Mouse (Mus musculus): ENCODE data around the gene Myl10. TPM values are rescaled to one million over a fixed set of nuclear protein-coding genes. Genes with fewer than 3 reads are reported as not detected.

The Myl10 gene
- polyA plus RNA-seq, 1 experiment from 2014 or later, result not detected

GRCm38 (mm10) chr5:136706803-136707202 lies 13.9 kb downstream of the Myl10 start:
- no peak overlapping the region for H3K4me2 ChIP-seq (ENCODE audit: low read length)
- ATAC-seq (ENCODE audit: insufficient number of reproducible peaks, insufficient read depth, low FRiP score, low read depth), result no peak
- H3K9ac ChIP-seq (ENCODE audit: low read length), result no peak overlapping the region
- H3K27me3 ChIP-seq (ENCODE audit: control insufficient read depth, insufficient read depth, low read length), result no peaks in the 10 kb centered on the region
- 1% methylated on average over 9 of the region's 9 CpGs for WGBS
- 0 out of 2 replicates have a peak, but pooled peaks cover 6% of the 10 kb centered on the region for H3K9me3 ChIP-seq (ENCODE audit: control insufficient read depth, low read length)
- H3K4me1 ChIP-seq (ENCODE audit: control insufficient read depth in 2 of 2, insufficient read depth in 2 of 2, low read length in 2 of 2), result peaks cover 3 to 11% of the 10 kb centered on the region in 2 experiments; a peak in 3 of 4 replicates
- H3K36me3 ChIP-seq (ENCODE audit: control insufficient read depth, insufficient read depth, low read length), result no peaks in the 10 kb centered on the region
- no peak overlapping the region for H3K27ac ChIP-seq (replicated peaks in 1 of 2; ENCODE audit: control insufficient read depth in 1 of 2, insufficient read depth in 1 of 2, low read depth in 2 of 2, low read length in 2 of 2)
- H3K4me3 ChIP-seq (ENCODE audit: control insufficient read depth in 1 of 2, insufficient read depth in 1 of 2, low read depth in 1 of 2, low read length in 2 of 2), result no peak overlapping the region

- 61% methylated on average over 12 of the region's 12 CpGs for WGBS
- Histone ChIP-seq H3K4me3 (ENCODE audit: control insufficient read depth in 1 of 2, insufficient read depth in 1 of 2, low read depth in 1 of 2, low read length in 2 of 2) (no peak overlapping the region), H3K36me3 (ENCODE audit: control insufficient read depth, insufficient read depth, low read length) (no peaks in the 10 kb centered on the region), H3K4me1 (ENCODE audit: control insufficient read depth in 2 of 2, insufficient read depth in 2 of 2, low read length in 2 of 2) (peaks cover 3 to 11% of the 10 kb centered on the region in 2 experiments; a peak in 3 of 4 replicates), H3K27me3 (ENCODE audit: control insufficient read depth, insufficient read depth, low read length) (no peaks in the 10 kb centered on the region), H3K27ac (replicated peaks in 1 of 2; ENCODE audit: control insufficient read depth in 1 of 2, insufficient read depth in 1 of 2, low read depth in 2 of 2, low read length in 2 of 2) (no peak overlapping the region), H3K4me2 (ENCODE audit: low read length) (no peak overlapping the region), H3K9me3 (ENCODE audit: control insufficient read depth, low read length) (0 out of 2 replicates have a peak, but pooled peaks cover 6% of the 10 kb centered on the region), H3K9ac (ENCODE audit: low read length) (no peak overlapping the region)
- ATAC-seq (ENCODE audit: insufficient number of reproducible peaks, insufficient read depth, low FRiP score, low read depth), result no peak
Measured at GRCm38 (mm10) chr5:136708116-136708515, 15.2 kb downstream of the Myl10 start.

DNA sequence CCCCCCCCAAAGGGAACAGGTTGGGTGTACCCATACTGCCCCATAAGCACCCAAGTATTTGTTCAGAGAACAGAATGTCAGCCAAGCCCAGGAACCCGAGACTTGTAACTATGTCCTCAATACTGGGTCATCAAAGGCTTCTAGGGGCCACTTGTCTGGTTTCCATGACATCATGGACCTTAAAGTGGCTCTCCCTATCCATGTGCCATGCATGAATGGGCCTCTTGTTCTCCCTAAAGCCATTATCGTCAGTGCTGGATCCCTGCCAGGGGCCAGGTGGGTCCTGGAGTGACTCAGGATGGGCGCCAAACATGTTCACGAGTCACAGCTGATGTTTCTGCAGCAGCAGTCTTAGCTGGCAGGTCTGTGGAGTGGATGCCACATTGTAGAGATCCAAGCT lies 17.8 kb downstream of the Myl10 start:
- H3K36me3 ChIP-seq (ENCODE audit: control insufficient read depth, insufficient read depth, low read length), result no peaks in the 10 kb centered on the region
- 32% methylated on average over 4 of the region's 4 CpGs for WGBS
- H3K27ac ChIP-seq (replicated peaks in 1 of 2; ENCODE audit: control insufficient read depth in 1 of 2, insufficient read depth in 1 of 2, low read depth in 2 of 2, low read length in 2 of 2), result no peak overlapping the region
- H3K9ac ChIP-seq (ENCODE audit: low read length), result no peak overlapping the region
- no peak overlapping the region for H3K4me3 ChIP-seq (ENCODE audit: control insufficient read depth in 1 of 2, insufficient read depth in 1 of 2, low read depth in 1 of 2, low read length in 2 of 2)
- no peak overlapping the region for H3K4me2 ChIP-seq (ENCODE audit: low read length)
- H3K27me3 ChIP-seq (ENCODE audit: control insufficient read depth, insufficient read depth, low read length), result peaks cover 11% of the 10 kb centered on the region; the same call in 1 of the 2 replicates
- H3K9me3 ChIP-seq (ENCODE audit: control insufficient read depth, low read length), result no peaks in the 10 kb centered on the region
- peaks cover 3 to 11% of the 10 kb centered on the region in 2 experiments; a peak in 3 of 4 replicates for H3K4me1 ChIP-seq (ENCODE audit: control insufficient read depth in 2 of 2, insufficient read depth in 2 of 2, low read length in 2 of 2)
- ATAC-seq (ENCODE audit: insufficient number of reproducible peaks, insufficient read depth, low FRiP score, low read depth), result no peak

- Histone ChIP-seq H3K9me3 (ENCODE audit: control insufficient read depth, low read length) (no peaks in the 10 kb centered on the region), H3K27me3 (ENCODE audit: control insufficient read depth, insufficient read depth, low read length) (peaks cover 17% of the 10 kb centered on the region; the same call in 1 of the 2 replicates), H3K9ac (ENCODE audit: low read length) (no peak overlapping the region), H3K36me3 (ENCODE audit: control insufficient read depth, insufficient read depth, low read length) (no peaks in the 10 kb centered on the region), H3K4me1 (ENCODE audit: control insufficient read depth in 2 of 2, insufficient read depth in 2 of 2, low read length in 2 of 2) (peaks cover 7 to 14% of the 10 kb centered on the region in 2 experiments; a peak in 3 of 4 replicates), H3K4me3 (ENCODE audit: control insufficient read depth in 1 of 2, insufficient read depth in 1 of 2, low read depth in 1 of 2, low read length in 2 of 2) (peak overlapping the region; percentile 4 to 15; a peak in 2 of 4 replicates), H3K4me2 (ENCODE audit: low read length) (peak overlapping the region; percentile 54), H3K27ac (replicated peaks in 1 of 2; ENCODE audit: control insufficient read depth in 1 of 2, insufficient read depth in 1 of 2, low read depth in 2 of 2, low read length in 2 of 2) (no peak overlapping the region)
- ATAC-seq (ENCODE audit: insufficient number of reproducible peaks, insufficient read depth, low FRiP score, low read depth), result no peak
- 18% methylated on average over 32 of the region's 32 CpGs for WGBS
Measured at GRCm38 (mm10) chr5:136714232-136714875, 21.4 kb downstream of the Myl10 start.

DNA sequence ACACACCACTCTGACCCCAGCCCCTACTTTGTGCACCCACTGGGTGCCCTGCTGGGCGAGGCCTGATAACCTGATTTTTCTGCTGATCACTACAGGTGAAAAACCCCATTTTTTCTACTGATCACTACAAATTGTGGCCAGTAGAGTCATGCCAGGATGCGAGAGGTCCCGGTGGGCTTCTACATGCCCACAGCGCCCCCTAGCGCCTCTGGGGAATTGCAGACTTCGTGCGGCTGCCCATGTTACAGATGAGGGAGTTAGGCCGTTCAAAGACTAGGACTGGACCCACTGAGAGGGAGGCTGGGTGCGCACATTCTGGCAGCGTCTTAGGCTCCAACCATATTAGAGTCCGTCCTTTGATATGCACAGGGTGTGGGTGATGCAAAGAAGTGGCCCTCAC lies 21.9 kb downstream of the Myl10 start:
- 20% methylated on average over 11 of the region's 11 CpGs for WGBS
- Histone ChIP-seq H3K9me3 (ENCODE audit: control insufficient read depth, low read length) (no peaks in the 10 kb centered on the region), H3K27me3 (ENCODE audit: control insufficient read depth, insufficient read depth, low read length) (peaks cover 17% of the 10 kb centered on the region; the same call in 1 of the 2 replicates), H3K27ac (replicated peaks in 1 of 2; ENCODE audit: control insufficient read depth in 1 of 2, insufficient read depth in 1 of 2, low read depth in 2 of 2, low read length in 2 of 2) (no peak overlapping the region), H3K36me3 (ENCODE audit: control insufficient read depth, insufficient read depth, low read length) (no peaks in the 10 kb centered on the region), H3K4me3 (ENCODE audit: control insufficient read depth in 1 of 2, insufficient read depth in 1 of 2, low read depth in 1 of 2, low read length in 2 of 2) (peak overlapping the region; percentile 4 to 15; a peak in 2 of 4 replicates), H3K4me1 (ENCODE audit: control insufficient read depth in 2 of 2, insufficient read depth in 2 of 2, low read length in 2 of 2) (peaks cover 7 to 14% of the 10 kb centered on the region in 2 experiments; a peak in 2 of 4 replicates), H3K4me2 (ENCODE audit: low read length) (peak overlapping the region; percentile 54), H3K9ac (ENCODE audit: low read length) (no peak overlapping the region)
- no peak for ATAC-seq (ENCODE audit: insufficient number of reproducible peaks, insufficient read depth, low FRiP score, low read depth)

GRCm38 (mm10) chr5:136716696-136717572 lies 24.0 kb downstream of the Myl10 start:
- WGBS, result 61% methylated on average over 10 of the region's 10 CpGs
- no peak for ATAC-seq (ENCODE audit: insufficient number of reproducible peaks, insufficient read depth, low FRiP score, low read depth)
- Histone ChIP-seq H3K9ac (ENCODE audit: low read length) (no peak overlapping the region), H3K4me1 (ENCODE audit: control insufficient read depth in 2 of 2, insufficient read depth in 2 of 2, low read length in 2 of 2) (peaks cover 5 to 7% of the 10 kb centered on the region in 2 experiments; a peak in 2 of 4 replicates), H3K4me3 (ENCODE audit: control insufficient read depth in 1 of 2, insufficient read depth in 1 of 2, low read depth in 1 of 2, low read length in 2 of 2) (no peak overlapping the region), H3K4me2 (ENCODE audit: low read length) (no peak overlapping the region), H3K9me3 (ENCODE audit: control insufficient read depth, low read length) (no peaks in the 10 kb centered on the region), H3K27ac (replicated peaks in 1 of 2; ENCODE audit: control insufficient read depth in 1 of 2, insufficient read depth in 1 of 2, low read depth in 2 of 2, low read length in 2 of 2) (no peak overlapping the region), H3K27me3 (ENCODE audit: control insufficient read depth, insufficient read depth, low read length) (peaks cover 17% of the 10 kb centered on the region; the same call in 1 of the 2 replicates), H3K36me3 (ENCODE audit: control insufficient read depth, insufficient read depth, low read length) (no peaks in the 10 kb centered on the region)

GRCm38 (mm10) chr5:136717573-136717854 lies 24.6 kb downstream of the Myl10 start:
- no peak overlapping the region for H3K27ac ChIP-seq (replicated peaks in 1 of 2; ENCODE audit: control insufficient read depth in 1 of 2, insufficient read depth in 1 of 2, low read depth in 2 of 2, low read length in 2 of 2)
- no peaks in the 10 kb centered on the region for H3K9me3 ChIP-seq (ENCODE audit: control insufficient read depth, low read length)
- no peak overlapping the region for H3K9ac ChIP-seq (ENCODE audit: low read length)
- H3K4me1 ChIP-seq (ENCODE audit: control insufficient read depth in 2 of 2, insufficient read depth in 2 of 2, low read length in 2 of 2), result peaks cover 5 to 7% of the 10 kb centered on the region in 2 experiments; a peak in 2 of 4 replicates
- H3K4me3 ChIP-seq (ENCODE audit: control insufficient read depth in 1 of 2, insufficient read depth in 1 of 2, low read depth in 1 of 2, low read length in 2 of 2), result no peak overlapping the region
- no peak overlapping the region for H3K4me2 ChIP-seq (ENCODE audit: low read length)
- peaks cover 17% of the 10 kb centered on the region; the same call in 1 of the 2 replicates for H3K27me3 ChIP-seq (ENCODE audit: control insufficient read depth, insufficient read depth, low read length)
- H3K36me3 ChIP-seq (ENCODE audit: control insufficient read depth, insufficient read depth, low read length), result no peaks in the 10 kb centered on the region
- 68% methylated on average over 2 of the region's 2 CpGs for WGBS
- no peak for ATAC-seq (ENCODE audit: insufficient number of reproducible peaks, insufficient read depth, low FRiP score, low read depth)

All from heart, embryonic 14.5 days (tissue).